26 mouse cellular contexts compared by ENCODE assay signal in genomic region chr8:120657415-120657814, GRCm38 (mm10). TPM values are rescaled to one million over a fixed set of nuclear protein-coding genes. Genes with fewer than 3 reads are reported as not detected.
DNase-seq lines count a peak whose midpoint lies in the region; TF ChIP-seq lines count a peak whose summit lies in the region.
"Had no signal": no experiment of that assay in that cellular context is flagged by ENCODE, and none has a peak within 500 bp of the region (broad histone marks: within the 10 kb centered on the region; RNA-seq: fewer than 3 reads in every experiment).

No protein-coding gene starts in this region.

- H3K9ac ChIP-seq in ES-E14 (ENCODE audit: insufficient read depth, low read depth, low read length, poor library complexity, severe bottlenecking) = no peak overlapping the region
- H3K9ac ChIP-seq: embryonic facial prominence, embryonic 12.5 days; embryonic facial prominence, embryonic 15.5 days; heart, embryonic 13.5 days; hindbrain, embryonic 15.5 days; intestine, embryonic 15.5 days had no signal

- H3K4me1 ChIP-seq in cerebellum, adult 2 months (ENCODE audit: control insufficient read depth, insufficient read depth, low read length) = no peaks in the 10 kb centered on the region
- peaks cover 3 to 27% of the 10 kb centered on the region in 2 experiments; a peak in 2 of 4 replicates for H3K4me1 ChIP-seq in ES-E14 (ENCODE audit: control insufficient read depth in 2 of 2, insufficient read depth in 2 of 2, low read length in 2 of 2, poor library complexity in 1 of 2)
- H3K4me1 ChIP-seq: embryonic facial prominence, embryonic 12.5 days; embryonic facial prominence, embryonic 15.5 days; heart, embryonic 10.5 days; heart, embryonic 13.5 days; hindbrain, embryonic 15.5 days had no signal

- H3K27me3 ChIP-seq in cerebellum, adult 2 months (ENCODE audit: control insufficient read depth, insufficient read depth, low read length) = no peaks in the 10 kb centered on the region
- H3K27me3 ChIP-seq: embryonic facial prominence, embryonic 12.5 days; embryonic facial prominence, embryonic 15.5 days; heart, embryonic 13.5 days; hindbrain, embryonic 15.5 days; intestine, embryonic 15.5 days had no signal

- DNase-seq in cerebellum, adult 2 months = no peak
- DNase-seq in cerebellum, postnatal 10 days = no peak
- DNase-seq in layer of hippocampus, adult 2 months (ENCODE audit: low spot score in 2 of 2) = no peak
- DNase-seq in layer of hippocampus, postnatal 36 days = no peak
- DNase-seq in ES-E14 (ENCODE audit: low read depth, low spot score) = no peak
- DNase-seq in embryo, embryonic 9.5 days (ENCODE audit: extremely low spot score) = no peak
- DNase-seq in right cerebral cortex, postnatal 25 days = no peak
- DNase-seq: adrenal gland, adult 2 months; adrenal gland, postnatal 14 days; cerebellum, adult 11 months; cerebellum, adult 8-10 months; cerebellum, postnatal 14 days; gastrocnemius, postnatal 10 days; gastrocnemius, postnatal 36 days; heart, adult 2 months; heart, postnatal 14 days; heart, postnatal 4 days had no signal

- no peak for TF ChIP-seq CTCF in cerebellum, adult 2 months (IDR thresholded peaks at IDR 0.05; ENCODE audit: borderline replicate concordance, insufficient read depth, low read depth, low read length)
- no peak for TF ChIP-seq CTCF in layer of hippocampus, adult 2 months (conservative IDR thresholded peaks at IDR 0.05)

- no peak for TF ChIP-seq POLR2A in cerebellum, adult 2 months (IDR thresholded peaks at IDR 0.05; ENCODE audit: borderline replicate concordance, insufficient read depth, low read length)

- no peak overlapping the region for H3K4me3 ChIP-seq in cerebellum, adult 2 months (replicated peaks; ENCODE audit: insufficient read depth, low read depth, low read length)
- no peak overlapping the region for H3K4me3 ChIP-seq in layer of hippocampus, adult 2 months
- H3K4me3 ChIP-seq in ES-E14 (ENCODE audit: insufficient read depth in 1 of 2, low read depth in 1 of 2, low read length in 2 of 2, poor library complexity in 1 of 2, severe bottlenecking in 1 of 2) = no peak overlapping the region
- H3K4me3 ChIP-seq: embryonic facial prominence, embryonic 12.5 days; embryonic facial prominence, embryonic 15.5 days; heart, adult 2 months; heart, embryonic 10.5 days; heart, embryonic 13.5 days; hindbrain, embryonic 15.5 days; intestine, embryonic 15.5 days had no signal

- peaks cover 64% of the 10 kb centered on the region for H3K36me3 ChIP-seq in ES-E14 (ENCODE audit: control insufficient read depth, insufficient read depth, low read length, poor library complexity, severe bottlenecking)

- WGBS in cerebellum, adult 2 months = 58% methylated on average over 8 of the region's 8 CpGs

- no peaks in the 10 kb centered on the region for H3K9me3 ChIP-seq in ES-E14 (ENCODE audit: control insufficient read depth, insufficient read depth, low read depth, low read length)
- H3K9me3 ChIP-seq: embryonic facial prominence, embryonic 12.5 days; embryonic facial prominence, embryonic 15.5 days; heart, embryonic 10.5 days; heart, embryonic 13.5 days; hindbrain, embryonic 15.5 days; intestine, embryonic 15.5 days had no signal

- in situ Hi-C loops in ES-E14 (cut with MboI; ENCODE audit: low sequenced_read_pairs in 2 of 2, unreplicated experiment in 2 of 2) = no loop called here

- peak overlapping the region; percentile 1; the same call in 1 of the 2 replicates for H3K27ac ChIP-seq in cerebellum, adult 2 months (ENCODE audit: insufficient read depth, low read length)
- peak overlapping the region; percentile 72 for H3K27ac ChIP-seq in layer of hippocampus, adult 2 months
- H3K27ac ChIP-seq in ES-E14 (ENCODE audit: insufficient read depth, low read depth, low read length, poor library complexity, severe bottlenecking) = 0 out of 2 replicates have a peak overlapping the region, but pooled peaks have one; percentile 1
- H3K27ac ChIP-seq: embryonic facial prominence, embryonic 12.5 days; embryonic facial prominence, embryonic 15.5 days; heart, adult 2 months; heart, embryonic 10.5 days; heart, embryonic 13.5 days; hindbrain, embryonic 15.5 days; intestine, embryonic 15.5 days had no signal

TF ChIP-seq in ES-E14, 5 proteins besides CTCF, POLR2A, EP300 and RAD21:
- TF ChIP-seq ZNF384 (IDR thresholded peaks at IDR 0.05; ENCODE audit: low read depth, low read length) (no peak), ZC3H11A (IDR thresholded peaks at IDR 0.05; ENCODE audit: borderline replicate concordance, low read depth, low read length) (no peak), CHD2 (IDR thresholded peaks at IDR 0.05; ENCODE audit: low read depth, low read length) (no peak), MAFK (IDR thresholded peaks at IDR 0.05; ENCODE audit: insufficient read depth, low read depth, low read length) (no peak), HCFC1 (IDR thresholded peaks at IDR 0.05; ENCODE audit: borderline replicate concordance, insufficient read depth, low read length) (no peak)

RNA-seq across cellular contexts. Expression of gene 1190005I06Rik, which starts 10.0 kb away (rescaled TPM):
- 8.1 and 8.2 TPM in 2 replicates for polyA plus RNA-seq in cerebellum, adult 2 months (2012; rRNA removed)
- 10 to 100 TPM; 14.0 to 15.6 TPM for total RNA-seq in layer of hippocampus, adult 2 months (2021)
- 10 to 100 TPM; 13.1 to 13.4 TPM for total RNA-seq in layer of hippocampus, postnatal 36 days (2021)
- 21.8 and 24.7 TPM in 2 replicates for total RNA-seq in ES-E14 (2012; rRNA removed)
- total RNA-seq: granulocyte monocyte progenitor cell, adult 5-6 weeks had no signal

RNA-seq across cellular contexts. Expression of gene Gm27021, which starts 10.5 kb away (rescaled TPM):
- polyA plus RNA-seq in cerebellum, adult 2 months (2012; rRNA removed) = 1.1 and 1.9 TPM in 2 replicates
- total RNA-seq in layer of hippocampus, adult 2 months (2021) = under 1 TPM in 1 of 2 experiments, not detected in 1; 0.69 TPM
- not detected for total RNA-seq in layer of hippocampus, postnatal 36 days (2021)
- total RNA-seq in ES-E14 (2012; rRNA removed) = 0.49 TPM in 1 of 2 replicates, not detected in the other
- total RNA-seq: adrenal gland, adult 2 months; adrenal gland, postnatal 14 days; gastrocnemius, adult 18-20 months; gastrocnemius, postnatal 10 days; gastrocnemius, postnatal 36 days; granulocyte monocyte progenitor cell, adult 5-6 weeks; heart, adult 2 months; heart, postnatal 14 days; heart, postnatal 4 days had no signal
- polyA plus RNA-seq: heart, adult 2 months; heart, embryonic 16.5 days had no signal

RNA-seq across cellular contexts. Expression of gene Cox4i1, which starts 10.6 kb away (rescaled TPM):
- 2,746 and 2,917 TPM in 2 replicates for polyA plus RNA-seq in cerebellum, adult 2 months (2012; rRNA removed)
- total RNA-seq in layer of hippocampus, adult 2 months (2021) = 1,000 to 10,000 TPM in 1 of 2 experiments, 100 to 1,000 TPM in 1; 991 to 1,040 TPM
- total RNA-seq in layer of hippocampus, postnatal 36 days (2021) = 1,000 to 10,000 TPM; 1,023 to 1,088 TPM
- 1,965 and 2,746 TPM in 2 replicates for total RNA-seq in ES-E14 (2012; rRNA removed)

RNA-seq across cellular contexts. Expression of gene Emc8, which starts 11.0 kb away (rescaled TPM):
- polyA plus RNA-seq in cerebellum, adult 2 months (2012; rRNA removed) = 65.3 and 67.5 TPM in 2 replicates
- 10 to 100 TPM; 74.1 to 85.4 TPM for total RNA-seq in layer of hippocampus, adult 2 months (2021)
- 10 to 100 TPM; 64.3 to 71.6 TPM for total RNA-seq in layer of hippocampus, postnatal 36 days (2021)
- 328 and 332 TPM in 2 replicates for total RNA-seq in ES-E14 (2012; rRNA removed)

Comparison
In these comparisons a context has a peak if more than half of its experiments do, and no peak if none do; other contexts are left out.
1. H3K27ac ChIP-seq: peak in every context shown above with its lines; median percentile 72 in layer of hippocampus, adult 2 months; 1 in cerebellum, adult 2 months; 1 in ES-E14.